Mouse (Mus musculus) E14TG2a.4 (cell line): Measurements from ENCODE around the gene Foxn3.

Experiments
- CTCF ChIP-seq: conservative IDR thresholded peaks from 2 replicates; pipeline ENCODE4 v1.5.1; 2014; ENCODE audit warnings: low read length
- POU5F1 ChIP-seq: IDR thresholded peaks from 2 replicates; pipeline ENCODE4 v1.6.1; 2014; ENCODE audit warnings: low read length, borderline replicate concordance

DNA sequence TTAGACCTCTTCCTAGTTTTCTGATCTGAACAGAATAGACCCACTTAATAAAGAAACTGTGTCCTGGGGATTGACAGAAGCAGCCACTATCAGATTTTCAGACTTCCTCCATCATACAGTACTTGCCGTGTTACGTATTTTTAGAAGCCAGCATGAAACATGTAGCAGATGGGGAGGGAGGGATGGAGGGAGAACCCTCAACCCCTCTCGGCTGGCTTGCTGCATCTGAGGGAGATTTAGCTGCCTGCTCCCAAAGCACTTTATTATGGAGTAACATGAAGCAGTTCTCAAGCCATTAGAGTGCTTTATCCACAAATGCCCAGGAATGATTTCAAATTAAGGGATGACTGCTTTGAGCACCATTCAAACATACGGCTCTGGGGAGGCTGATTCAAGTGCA lies 377.1 kb downstream of the Foxn3 start:
- TF ChIP-seq CTCF (no peak), POU5F1 (no peak)
